Mouse (Mus musculus) CH12.LX (cell line): ENCODE data around the gene Calcoco2.

Source experiments
- CTCF ChIP-seq, 2 experiments: IDR thresholded peaks in 1 of 2; conservative IDR thresholded peaks in 1 of 2; 2 replicates each; pipeline ENCODE4 v1.5.1; 2011 to 2012; ENCODE audit warnings: low read depth in 2 of 2, low read length in 2 of 2, improper control_type of control experiment in 1 of 2, inconsistent platforms in 1 of 2, mild to moderate bottlenecking in 1 of 2, moderate library complexity in 1 of 2
- EP300 ChIP-seq: IDR thresholded peaks from 2 replicates; pipeline ENCODE4 v1.6.1; 2011; ENCODE audit warnings: low read length, improper control_type of control experiment
- NELFE ChIP-seq: IDR thresholded peaks from 2 replicates; pipeline ENCODE4 v1.6.1; 2011; ENCODE audit warnings: low read depth, low read length, improper control_type of control experiment

DNA sequence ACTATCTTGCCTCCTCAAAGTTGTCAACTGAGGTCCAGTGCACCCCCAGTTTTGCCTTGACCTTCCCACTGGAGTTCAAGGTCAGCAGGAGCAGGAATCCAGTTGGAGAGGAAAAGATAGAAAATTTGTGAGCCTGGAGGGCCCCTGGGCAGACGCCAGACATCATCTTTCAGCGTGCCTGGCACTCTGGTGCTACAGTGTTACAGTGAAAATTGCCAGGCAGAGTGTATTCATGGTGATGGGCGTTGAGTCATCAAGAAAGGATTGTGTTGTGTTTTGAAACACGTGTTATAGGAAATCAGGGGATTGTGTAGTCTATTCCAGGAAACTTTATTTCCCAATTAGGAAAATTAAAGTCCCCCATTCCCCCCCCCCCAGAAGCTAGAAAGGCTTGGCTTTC is 32.0 kb upstream of the Calcoco2 start:
- no peak for TF ChIP-seq EP300
- no peak for TF ChIP-seq NELFE
- no peak for TF ChIP-seq CTCF (conservative IDR thresholded peaks at IDR 0.05 in 1 of 2, IDR thresholded peaks at IDR 0.05 in 1 of 2; ENCODE audit: low read depth in 2 of 2, low read length in 2 of 2)
